Mouse (Mus musculus): ENCODE measurements around the gene 5730507C01Rik. TPM values are rescaled to one million over a fixed set of nuclear protein-coding genes. Genes with fewer than 3 reads are reported as not detected.
A peak's percentile ranks its signal among the peaks of the same experiment; 100 is the strongest.
"Not testable (repeated sequence)": the region's sequence is repeated elsewhere in the genome, so short reads cannot be mapped to it uniquely, and the experiment has no call there.

5730507C01Rik gene
- 0.07 and 0.21 TPM in 2 replicates for polyA plus RNA-seq (2015; fragmentation: Nextera tagmentation; extraction: Ambion mirVana)

DNA sequence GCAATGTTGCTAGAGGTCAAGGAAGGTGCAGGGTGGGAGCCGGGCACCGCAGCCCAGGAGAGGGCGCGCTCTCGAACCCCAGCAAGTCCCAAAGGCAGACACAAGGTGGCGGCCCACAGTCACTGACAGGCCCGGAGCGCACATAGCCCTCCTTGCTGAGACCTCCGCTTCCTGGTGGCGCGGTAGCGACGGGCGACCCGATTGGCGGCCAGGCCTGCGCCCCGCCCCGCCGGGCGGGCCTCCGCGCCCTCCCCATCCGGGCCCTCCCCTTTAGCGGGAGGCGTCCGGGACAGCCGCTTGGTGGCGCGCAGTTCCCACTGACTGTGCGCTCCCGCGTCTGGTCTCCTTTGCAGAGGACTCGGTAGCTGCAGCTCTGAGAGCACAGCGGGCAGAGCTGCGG, at the start of gene 5730507C01Rik:
Gene 5730507C01Rik, plus strand, starts transcription at position 340 of the 400 bp plus-strand sequence.
- Histone ChIP-seq H3K27me3 (ENCODE audit: control insufficient read depth, insufficient read depth, low read depth, low read length) (no peaks in the 10 kb centered on the region), H3K4me2 (ENCODE audit: low read depth, low read length) (peak within 1 kb of the TSS; percentile 17; the same call in 1 of the 2 replicates), H3K4me1 (ENCODE audit: control insufficient read depth, low read depth, low read length) (no peaks in the 10 kb centered on the region), H3K4me3 (ENCODE audit: low read depth, low read length) (peak within 1 kb of the TSS; percentile 35), H3K36me3 (ENCODE audit: control insufficient read depth, insufficient read depth) (no peaks in the 10 kb centered on the region), H3K27ac (ENCODE audit: low read length) (no peak within 1 kb of the TSS), H3K9me3 (replicated peaks; ENCODE audit: control insufficient read depth, low read length) (no peaks in the 10 kb centered on the region), H3K9ac (ENCODE audit: low read depth, low read length) (no peak within 1 kb of the TSS)
- peak; percentile 16; the same call in 1 of the 2 replicates for ATAC-seq (ENCODE audit: low read depth)
- WGBS (ENCODE audit: insufficient replicate concordance) = 8% methylated on average over 36 of the region's 36 CpGs

DNA sequence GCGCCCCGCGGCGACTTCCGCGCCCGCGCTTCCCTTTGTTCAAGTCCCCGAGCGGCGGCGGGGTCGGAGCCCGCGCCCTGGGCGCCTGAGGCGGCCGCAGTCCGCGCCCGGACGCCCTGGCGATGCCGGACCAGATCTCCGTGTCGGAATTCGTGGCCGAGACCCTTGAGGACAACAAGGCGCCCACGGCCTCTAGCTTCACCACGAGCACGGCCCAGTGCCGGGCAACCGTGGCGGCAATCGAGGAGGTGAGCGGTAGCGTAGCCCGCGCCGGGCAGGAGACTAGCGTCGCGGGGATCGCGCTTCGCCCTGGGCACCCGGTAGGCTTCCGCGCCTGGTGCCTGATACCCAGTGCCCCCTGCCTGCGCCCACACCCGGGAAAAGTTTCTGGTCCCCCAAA, 306 bp downstream of the 5730507C01Rik start:
- not testable (repeated sequence) for H3K9ac ChIP-seq (ENCODE audit: low read depth, low read length); H3K27ac ChIP-seq (ENCODE audit: low read length); H3K9me3 ChIP-seq (replicated peaks; ENCODE audit: control insufficient read depth, low read length); ATAC-seq (ENCODE audit: low read depth); H3K4me1 ChIP-seq (ENCODE audit: control insufficient read depth, low read depth, low read length); H3K27me3 ChIP-seq (ENCODE audit: control insufficient read depth, insufficient read depth, low read depth, low read length); H3K36me3 ChIP-seq (ENCODE audit: control insufficient read depth, insufficient read depth)
- Histone ChIP-seq H3K4me2 (ENCODE audit: low read depth, low read length) (peak overlapping the region; percentile 17; the same call in 1 of the 2 replicates), H3K4me3 (ENCODE audit: low read depth, low read length) (peak overlapping the region; percentile 35)
- 7% methylated on average over 40 of the region's 52 CpGs for WGBS (ENCODE audit: insufficient replicate concordance)

DNA sequence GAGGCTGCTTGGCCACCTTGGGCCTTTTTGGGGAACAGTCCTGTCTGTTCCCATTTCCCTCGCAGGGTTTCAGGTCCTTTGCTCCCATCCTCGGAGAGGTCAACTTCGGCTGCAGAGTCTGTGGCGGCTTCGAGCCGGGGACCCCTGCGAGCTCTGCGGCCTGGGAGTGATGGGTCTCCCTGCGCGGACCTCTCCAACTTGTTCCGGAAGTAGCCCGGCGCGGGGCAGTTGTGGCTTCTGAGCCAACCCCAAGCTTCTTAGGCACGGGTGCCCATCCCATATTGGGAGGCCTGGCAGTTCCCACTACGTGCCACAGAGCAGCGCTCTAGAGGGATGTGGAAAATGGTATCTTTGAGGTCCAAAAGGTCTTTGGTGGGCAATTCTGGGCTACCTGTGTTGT, 767 bp downstream of the 5730507C01Rik start:
- H3K9ac ChIP-seq (ENCODE audit: low read depth, low read length); H3K27ac ChIP-seq (ENCODE audit: low read length); H3K4me1 ChIP-seq (ENCODE audit: control insufficient read depth, low read depth, low read length); H3K4me2 ChIP-seq (ENCODE audit: low read depth, low read length); ATAC-seq (ENCODE audit: low read depth); H3K9me3 ChIP-seq (replicated peaks; ENCODE audit: control insufficient read depth, low read length); H3K36me3 ChIP-seq (ENCODE audit: control insufficient read depth, insufficient read depth); H3K4me3 ChIP-seq (ENCODE audit: low read depth, low read length); H3K27me3 ChIP-seq (ENCODE audit: control insufficient read depth, insufficient read depth, low read depth, low read length): not testable (repeated sequence)
- WGBS (ENCODE audit: insufficient replicate concordance) = 9% methylated on average over 17 of the region's 17 CpGs
